Mouse (Mus musculus): ENCODE measurements at regions not wholly inside any gene's neighbourhood (a gene's known extent, or its start where the extent isn't known, plus 50 kb on each side); places are given as distances from the start of the nearest gene placed in this dataset.

DNA sequence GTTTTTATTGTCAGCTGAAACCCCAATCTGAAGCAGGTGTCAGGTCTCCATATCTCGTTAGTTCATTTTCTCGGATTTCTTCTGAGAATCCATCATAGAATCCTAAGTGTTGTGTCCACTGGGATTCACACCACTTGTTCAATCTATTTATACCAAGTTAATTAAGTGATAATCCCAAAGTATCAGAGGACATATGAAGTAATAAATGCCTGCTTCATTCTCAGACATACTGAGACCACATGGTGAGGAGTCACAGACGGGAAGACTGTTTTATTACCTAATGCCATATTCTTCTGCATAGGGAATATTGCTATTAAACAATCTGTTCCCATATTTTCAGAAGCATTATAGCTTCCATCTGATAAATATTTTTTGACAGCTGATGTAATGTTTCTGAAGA lies 863.5 kb downstream of the Pdha2 start:
- no peak overlapping the region for H3K9ac ChIP-seq (replicated peaks)
- H3K4me1 ChIP-seq = no peaks in the 10 kb centered on the region
- no peaks in the 10 kb centered on the region for H3K9me3 ChIP-seq
- no peak overlapping the region for H3K27ac ChIP-seq (replicated peaks)
- no peak for ATAC-seq (ENCODE audit: low FRiP score, low read depth)
- H3K36me3 ChIP-seq = no peaks in the 10 kb centered on the region
- H3K4me3 ChIP-seq = no peak overlapping the region
- H3K27me3 ChIP-seq = no peaks in the 10 kb centered on the region
- 59% methylated on average over 3 of the region's 3 CpGs for WGBS
- no peak overlapping the region for H3K4me2 ChIP-seq (replicated peaks)

DNA sequence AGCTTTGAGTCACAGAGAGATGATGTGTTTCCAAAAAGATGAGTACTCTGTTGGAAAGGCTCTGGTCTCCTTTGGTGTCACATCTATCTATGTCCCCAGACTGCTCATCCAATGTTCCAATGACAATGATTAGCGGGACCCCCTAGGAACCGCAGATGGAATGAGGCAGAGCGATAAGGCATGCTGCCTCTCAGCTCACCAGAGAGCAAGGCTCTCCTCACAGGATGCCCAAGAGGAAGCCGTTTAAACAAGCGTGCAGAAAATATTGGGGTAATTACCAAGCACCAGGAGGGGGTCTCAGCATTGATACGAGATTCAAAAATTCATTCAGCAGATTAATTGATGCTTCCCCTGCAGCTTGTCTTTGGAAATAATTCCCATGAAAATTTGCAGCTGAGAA lies 871.5 kb downstream of the Pdha2 start:
- Histone ChIP-seq H3K9ac (replicated peaks) (no peak overlapping the region), H3K4me3 (no peak overlapping the region), H3K9me3 (no peaks in the 10 kb centered on the region), H3K4me1 (no peaks in the 10 kb centered on the region), H3K27me3 (no peaks in the 10 kb centered on the region), H3K27ac (replicated peaks) (no peak overlapping the region), H3K4me2 (replicated peaks) (no peak overlapping the region), H3K36me3 (no peaks in the 10 kb centered on the region)
- 70% methylated on average over 6 of the region's 6 CpGs for WGBS
- ATAC-seq (ENCODE audit: low FRiP score, low read depth) = 0 out of 2 replicates have a peak, but pooled peaks have one; percentile 27

DNA sequence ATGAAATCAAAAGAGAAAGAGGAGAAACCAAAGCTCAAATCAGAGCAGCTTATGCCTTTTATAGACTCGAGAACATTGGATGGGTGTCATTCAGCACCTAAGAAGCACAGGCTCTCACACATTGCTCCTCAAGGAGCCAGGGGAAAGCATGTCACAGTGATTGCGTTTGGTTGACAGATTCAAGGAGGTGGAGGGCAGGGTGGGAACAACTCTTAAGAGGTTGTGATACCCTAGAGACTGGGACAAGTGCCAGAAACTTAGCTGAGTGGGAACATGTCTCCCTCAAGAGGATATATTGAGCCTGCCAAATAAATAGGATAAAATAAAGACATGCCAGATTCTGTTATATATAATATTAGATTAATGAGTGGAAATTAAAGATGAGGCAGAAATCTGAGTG lies 898.4 kb downstream of the Pdha2 start:
- ATAC-seq (ENCODE audit: low FRiP score, low read depth) = no peak
- Histone ChIP-seq H3K36me3 (no peaks in the 10 kb centered on the region), H3K4me3 (no peak overlapping the region), H3K27ac (replicated peaks) (no peak overlapping the region), H3K9ac (replicated peaks) (no peak overlapping the region), H3K27me3 (no peaks in the 10 kb centered on the region), H3K9me3 (no peaks in the 10 kb centered on the region), H3K4me2 (replicated peaks) (no peak overlapping the region), H3K4me1 (no peaks in the 10 kb centered on the region)
- 57% methylated on average over 2 of the region's 2 CpGs for WGBS

DNA sequence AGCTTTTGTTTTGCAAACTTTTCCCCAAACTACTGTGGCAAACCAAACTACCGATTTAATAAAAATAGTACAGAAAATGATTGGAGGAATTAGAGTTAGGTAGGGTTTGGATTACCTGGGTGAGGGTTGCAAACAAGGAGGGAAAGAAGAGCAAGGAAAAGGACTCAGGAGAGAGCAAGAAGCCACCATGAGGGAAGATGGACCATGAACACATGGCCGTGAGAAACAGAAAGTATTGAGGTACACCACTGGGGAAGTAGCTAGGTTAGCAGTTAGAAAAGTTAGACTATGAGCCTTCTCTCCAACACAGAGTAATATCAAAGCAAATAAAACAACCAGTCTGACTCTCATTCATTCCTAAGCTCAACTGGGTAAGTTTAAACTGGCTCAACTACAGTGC lies 912.8 kb downstream of the Pdha2 start:
- no peak for ATAC-seq (ENCODE audit: low FRiP score, low read depth)
- H3K4me1 ChIP-seq = no peaks in the 10 kb centered on the region
- no peaks in the 10 kb centered on the region for H3K9me3 ChIP-seq
- H3K4me3 ChIP-seq = no peak overlapping the region
- H3K4me2 ChIP-seq (replicated peaks) = no peak overlapping the region
- H3K36me3 ChIP-seq = no peaks in the 10 kb centered on the region
- WGBS = 93% methylated on average over 2 of the region's 2 CpGs
- H3K27ac ChIP-seq (replicated peaks) = no peak overlapping the region
- H3K9ac ChIP-seq (replicated peaks) = no peak overlapping the region
- no peaks in the 10 kb centered on the region for H3K27me3 ChIP-seq

Measured in midbrain, embryonic 12.5 days (tissue).